Mouse (Mus musculus) CD4-positive helper T cell, adult 2 months (primary cell): ENCODE measurements around the gene Sept3.
A peak's percentile ranks its signal among the peaks of the same experiment; 100 is the strongest.

ENCODE experiments used
- DNase-seq: peaks from one replicate; pipeline ENCODE4 v3.0.0-alpha.2; 2012; ENCODE audit warnings: low read depth, missing footprints, low spot score

The Sept3 gene

GRCm38 (mm10) chr15:82339634-82340254 lies 65.1 kb downstream of the Sept3 start:
- no peak for DNase-seq

GRCm38 (mm10) chr15:82340414-82341035 lies 65.8 kb downstream of the Sept3 start:
- DNase-seq = no peak

GRCm38 (mm10) chr15:82341036-82341501 lies 66.4 kb downstream of the Sept3 start:
- DNase-seq = no peak

GRCm38 (mm10) chr15:82341675-82342542 lies 67.2 kb downstream of the Sept3 start:
- peak; percentile 53 for DNase-seq

GRCm38 (mm10) chr15:82342543-82342935 lies 67.8 kb downstream of the Sept3 start:
- no peak for DNase-seq

GRCm38 (mm10) chr15:82343368-82344287 lies 68.9 kb downstream of the Sept3 start:
- DNase-seq = peak; percentile 1
